Mouse (Mus musculus) right cerebral cortex, adult 18-20 months (tissue): ENCODE results near the gene Sln.

Experiments used
- DNase-seq: peaks from one replicate; pipeline ENCODE4 v3.0.0; 2022; ENCODE audit warnings: mixed read lengths

The Sln gene

GRCm38 (mm10) chr9:53849864-53850263 lies at the start of gene Sln:
Gene Sln (plus strand): TSS chr9:53850164.
- DNase-seq, result no peak

GRCm38 (mm10) chr9:53802921-53803320 lies 47.0 kb upstream of the Sln start:
- DNase-seq, result no peak

DNA sequence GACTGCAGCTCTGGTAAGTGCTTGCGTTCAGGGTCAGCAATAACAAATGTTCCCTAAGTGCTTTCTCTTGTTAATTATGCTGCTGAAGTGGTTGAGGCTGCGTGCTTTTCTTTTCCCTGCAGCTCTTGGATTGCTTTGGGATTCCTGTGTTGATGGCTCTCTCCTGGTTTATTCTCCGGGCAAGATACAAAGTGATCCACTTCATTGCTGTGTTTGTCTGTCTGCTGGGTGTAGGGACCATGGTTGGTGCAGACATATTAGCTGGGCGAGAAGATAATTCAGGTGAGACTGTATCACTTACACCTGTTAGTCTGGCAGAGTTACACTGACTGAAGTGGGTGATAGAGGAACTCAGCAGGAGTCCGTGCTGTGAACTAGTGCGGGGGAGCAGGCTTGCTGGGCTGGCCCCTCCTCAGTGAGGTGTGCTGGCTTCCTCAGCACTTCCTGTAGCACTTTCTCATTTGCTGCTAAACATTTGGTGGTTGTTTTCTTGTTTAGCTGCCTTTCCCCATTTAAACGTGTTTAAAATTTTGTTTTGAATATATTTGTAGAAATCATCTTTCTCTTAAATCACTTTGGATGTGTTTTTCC lies 43.4 kb upstream of the Sln start:
- no peak for DNase-seq

- no peak for DNase-seq
Observed at GRCm38 (mm10) chr9:53813418-53813817, 36.5 kb upstream of the Sln start.

DNA sequence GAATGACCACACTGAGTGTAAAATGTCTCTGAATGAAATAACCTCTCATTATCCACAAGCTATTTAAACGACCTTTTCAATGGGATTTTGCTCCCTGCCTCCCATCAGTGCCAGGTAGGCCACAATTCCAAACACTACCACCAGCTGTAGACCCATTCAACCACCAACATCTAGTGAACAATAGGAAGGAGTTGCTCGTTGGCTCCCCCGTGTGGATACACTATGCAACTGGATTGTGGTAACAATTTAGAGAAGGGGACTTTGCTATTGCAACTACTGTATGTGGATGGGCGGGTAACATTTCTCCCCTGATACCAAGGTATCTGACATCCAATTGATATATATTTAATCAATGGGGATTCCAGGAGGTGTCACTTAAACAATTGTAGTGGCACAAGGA lies 31.2 kb upstream of the Sln start:
- peak; percentile 30 for DNase-seq

GRCm38 (mm10) chr9:53825318-53825717 lies 24.6 kb upstream of the Sln start:
- DNase-seq, result no peak

DNA sequence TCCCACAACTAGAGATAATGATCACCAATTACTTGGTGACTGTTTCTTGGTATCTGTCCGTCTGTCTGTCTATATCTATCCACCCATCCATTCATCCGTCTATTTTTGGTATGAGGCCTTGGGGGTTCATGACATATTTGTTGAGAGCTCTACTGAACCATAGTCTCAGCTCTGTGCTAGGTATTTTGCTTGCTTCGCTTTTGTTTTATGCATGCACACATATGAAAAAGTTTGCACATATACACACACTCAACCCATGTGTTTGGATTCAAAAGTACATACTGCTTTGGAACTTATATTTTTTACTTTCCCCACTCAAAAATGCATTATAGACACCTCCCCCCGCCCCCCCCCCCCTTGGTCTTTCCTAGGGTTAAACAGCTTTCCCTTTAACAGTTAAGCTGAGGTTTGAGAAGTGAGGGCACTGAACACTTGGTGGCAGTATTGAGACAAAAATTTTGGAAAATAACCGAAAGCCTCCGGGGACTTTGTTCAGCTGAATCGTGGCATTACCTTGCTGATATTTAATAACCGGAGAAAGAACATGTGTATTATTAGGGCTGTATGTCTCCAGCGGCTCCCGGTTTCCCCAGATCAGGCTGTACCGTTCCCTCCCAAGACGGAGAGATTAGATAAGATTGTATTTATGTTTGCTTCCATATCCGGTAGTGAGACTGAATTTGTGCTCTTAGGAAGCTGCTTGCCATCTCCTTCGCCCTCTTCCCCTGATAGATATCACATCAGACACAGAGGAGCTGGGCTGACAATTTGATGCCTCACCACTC lies 20.7 kb upstream of the Sln start:
- DNase-seq, result peak; percentile 48

- DNase-seq, result no peak
Observed at GRCm38 (mm10) chr9:53829866-53830209, 20.1 kb upstream of the Sln start.

GRCm38 (mm10) chr9:53835039-53835438 lies 14.9 kb upstream of the Sln start:
- DNase-seq, result no peak

DNA sequence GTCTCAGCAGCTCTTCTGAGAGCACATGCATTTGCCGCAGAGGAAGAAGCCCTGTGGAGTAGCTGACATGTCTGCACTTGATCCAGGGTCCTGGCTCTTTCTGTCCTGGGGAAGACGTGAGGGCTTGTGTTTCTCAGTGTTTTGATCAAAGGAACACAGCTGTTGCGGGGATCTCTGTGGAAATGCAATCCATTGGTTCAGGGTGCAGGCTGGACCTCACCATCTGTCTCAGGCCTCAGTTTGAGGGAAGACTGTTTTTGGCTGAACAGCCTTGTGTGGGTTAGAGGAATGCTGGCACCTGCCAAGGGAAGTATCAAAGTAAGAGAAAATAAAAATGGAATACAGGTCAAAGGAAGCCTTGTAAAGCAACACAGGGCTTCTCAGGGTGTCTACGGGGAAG lies 14.0 kb upstream of the Sln start:
- DNase-seq, result peak; percentile 34

GRCm38 (mm10) chr9:53838816-53839215 lies 11.1 kb upstream of the Sln start:
- no peak for DNase-seq

DNA sequence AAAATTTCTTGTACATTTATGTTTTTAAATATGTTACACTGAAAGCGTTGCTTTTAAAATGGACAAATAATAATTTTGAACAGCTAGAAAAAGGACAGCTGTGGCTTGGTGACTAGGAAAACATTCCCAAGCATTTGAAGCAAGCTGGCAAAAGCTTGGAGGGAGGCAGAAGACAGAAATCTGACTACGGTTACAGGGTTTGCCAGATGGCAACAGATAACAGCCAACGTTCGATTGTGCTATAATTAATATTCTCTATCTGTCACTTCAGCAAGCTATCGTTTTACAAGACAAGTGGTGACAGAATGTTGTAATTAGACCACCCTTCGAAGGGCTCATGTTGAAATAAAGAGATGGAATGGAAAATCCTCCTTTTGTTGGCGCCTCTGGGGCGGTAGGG lies 1.4 kb upstream of the Sln start:
- no peak for DNase-seq

- no peak for DNase-seq
Observed at GRCm38 (mm10) chr9:53852158-53852557, 2.2 kb downstream of the Sln start.

DNA sequence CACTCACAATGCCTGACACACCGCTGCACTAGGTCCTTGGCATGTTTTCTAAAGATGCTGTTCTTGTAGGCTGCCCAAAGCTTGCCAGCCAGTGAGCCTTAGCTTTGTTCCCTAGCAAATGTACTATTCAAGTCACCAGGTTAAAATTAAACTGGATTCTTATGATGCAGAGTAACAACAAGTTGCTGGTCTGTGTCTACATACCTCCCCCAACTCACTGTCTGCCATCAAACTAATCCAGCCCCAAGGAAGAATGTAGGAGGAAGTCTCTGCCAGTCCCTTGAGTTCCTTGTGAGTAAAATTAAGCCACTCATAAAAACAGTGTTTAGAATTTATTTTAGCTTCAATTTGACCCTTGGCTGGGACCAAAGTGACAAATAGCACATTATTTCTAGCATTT lies 3.7 kb downstream of the Sln start:
- peak; percentile 17 for DNase-seq

DNA sequence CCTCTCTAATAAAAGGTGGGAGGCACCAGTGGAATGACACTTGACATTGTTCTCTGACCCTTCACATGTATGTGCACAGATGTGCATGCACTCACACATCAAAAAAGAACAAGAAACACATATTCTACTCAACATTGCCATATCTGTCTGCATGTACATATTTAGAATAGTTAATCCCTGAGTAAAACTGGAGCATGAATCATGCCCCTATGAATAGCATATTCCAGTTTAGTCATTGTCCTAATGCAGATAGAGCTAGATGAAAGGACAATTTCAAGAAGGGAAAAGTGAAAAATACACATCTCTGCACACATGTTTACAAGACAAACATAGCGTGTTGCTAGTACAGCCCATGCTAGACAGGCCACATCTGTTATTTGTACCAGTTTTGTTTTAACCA lies 4.6 kb downstream of the Sln start:
- no peak for DNase-seq

DNA sequence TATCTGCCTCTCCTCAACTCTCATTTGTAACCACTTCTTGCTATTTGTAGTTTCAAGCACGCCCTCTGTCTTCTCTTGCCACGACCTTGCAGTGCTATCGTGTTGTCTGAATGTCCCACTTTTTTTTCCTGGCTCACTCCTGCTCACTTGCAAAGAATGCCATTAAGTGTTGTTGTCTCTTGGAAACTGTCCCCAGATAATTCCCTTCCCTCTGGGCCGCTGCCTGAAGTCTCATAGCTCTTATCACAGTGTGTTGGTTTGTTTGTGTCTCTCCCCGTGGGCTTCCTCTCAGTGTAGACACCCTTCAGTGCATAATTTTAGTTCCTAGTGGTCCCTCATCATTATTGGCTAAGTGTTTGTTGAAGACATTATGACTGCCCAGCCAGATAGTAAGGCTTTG lies 7.9 kb downstream of the Sln start:
- no peak for DNase-seq

DNA sequence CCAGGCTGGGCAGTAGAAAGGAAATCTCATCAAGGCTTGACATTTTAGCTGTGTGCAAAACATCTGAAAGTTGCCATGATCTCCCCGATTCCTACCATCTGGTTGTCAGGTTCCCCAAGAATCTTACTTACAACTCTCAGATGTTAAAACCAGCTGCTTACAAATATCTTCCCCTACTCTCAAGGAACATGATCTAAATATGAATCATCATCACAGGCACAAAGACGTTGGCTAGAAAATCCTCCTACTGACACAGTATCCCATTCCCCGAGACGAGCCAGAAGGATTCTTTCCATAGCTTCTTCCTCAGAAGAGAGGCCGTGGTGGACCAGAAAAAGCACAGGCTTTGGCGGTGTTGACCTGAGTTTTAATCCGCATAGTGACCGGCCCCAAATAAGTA lies 23.3 kb downstream of the Sln start:
- peak; percentile 26 for DNase-seq

GRCm38 (mm10) chr9:53877423-53877822 lies 27.5 kb downstream of the Sln start:
- DNase-seq, result no peak

DNA sequence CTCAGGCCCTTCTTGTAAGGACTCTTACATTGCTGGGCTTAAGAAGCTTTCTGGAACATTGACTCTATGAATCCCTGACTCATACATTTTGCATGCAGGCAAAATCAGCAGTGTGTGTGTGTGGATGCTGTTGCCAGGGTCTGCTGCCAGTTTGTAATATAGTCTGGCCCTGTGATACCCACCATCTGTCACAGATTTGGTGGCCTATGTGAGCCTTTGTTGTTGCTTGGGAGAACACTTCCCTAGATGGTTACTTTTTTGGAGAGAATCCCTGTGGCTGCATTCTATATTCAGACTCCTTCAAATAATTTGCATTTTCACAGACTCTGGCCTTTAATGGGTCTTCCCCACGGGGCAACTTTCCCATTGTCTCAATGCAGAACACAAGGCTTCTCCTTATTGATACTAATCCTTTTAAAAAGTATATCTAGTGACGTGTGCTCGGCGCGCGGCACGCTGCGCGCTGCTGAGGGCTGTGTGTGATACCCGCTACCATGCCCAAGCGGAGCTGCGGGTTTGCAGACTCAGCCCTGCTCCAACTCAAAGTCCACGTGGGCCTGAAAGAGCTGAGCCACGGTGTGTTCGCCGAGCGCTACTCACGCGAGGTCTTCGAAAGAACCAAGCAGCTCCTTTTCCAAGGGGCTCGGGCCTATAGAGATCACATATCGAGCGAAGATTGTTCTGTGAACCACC lies 33.8 kb downstream of the Sln start:
- no peak for DNase-seq

DNA sequence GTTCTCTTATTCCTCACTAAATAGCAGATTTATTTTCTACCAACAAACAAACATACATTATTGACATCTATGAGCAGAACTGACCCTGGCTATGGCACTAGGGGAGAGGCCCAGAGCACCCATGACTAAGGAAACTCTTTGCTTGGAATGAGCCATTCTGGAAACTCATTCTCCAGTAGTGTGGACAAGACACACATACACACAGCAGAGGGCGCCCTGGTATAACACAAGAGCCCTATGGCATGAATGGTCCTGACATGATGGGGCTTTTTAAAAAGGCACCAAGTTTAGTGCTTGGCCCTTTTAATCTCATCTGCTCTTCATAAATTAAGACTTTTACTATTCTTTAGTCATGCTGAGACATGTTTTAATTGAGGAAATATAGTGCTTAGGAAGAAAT lies 40.1 kb downstream of the Sln start:
- peak; percentile 65 for DNase-seq

DNA sequence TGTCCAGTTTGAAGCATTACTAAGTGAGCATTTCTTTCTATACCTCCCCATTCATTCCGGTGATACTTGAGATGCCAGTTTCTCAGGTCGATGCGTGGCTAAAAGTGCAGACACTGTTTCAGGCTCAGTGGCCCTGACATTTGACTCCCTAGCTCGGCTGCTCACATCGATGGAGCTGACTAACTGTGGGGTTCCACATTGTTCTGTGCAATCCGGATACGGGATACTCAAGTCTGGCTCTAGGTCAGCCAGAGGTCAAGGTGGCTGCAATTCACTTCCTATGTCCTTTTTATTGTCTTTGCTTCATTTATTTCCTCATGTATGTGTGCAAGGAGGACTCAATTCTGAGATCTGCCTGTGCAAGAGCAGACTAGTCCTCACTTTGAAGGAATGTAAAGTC lies 45.9 kb downstream of the Sln start:
- no peak for DNase-seq

GRCm38 (mm10) chr9:53899836-53900235 lies 49.9 kb downstream of the Sln start:
- DNase-seq, result no peak

GRCm38 (mm10) chr9:53903215-53903842 lies 53.4 kb downstream of the Sln start:
- no peak for DNase-seq
